In genomic region chr5:147003303-147003702, GRCm38 (mm10) we compare ENCODE assay signal across 29 mouse cellular contexts. TPM values are rescaled to one million over a fixed set of nuclear protein-coding genes. Genes with fewer than 3 reads are reported as not detected.
DNase-seq lines count a peak whose midpoint lies in the region; ATAC-seq and TF ChIP-seq lines count a peak whose summit lies in the region.
"Had no signal": no experiment of that assay in that cellular context is flagged by ENCODE, and none has a peak within 500 bp of the region (broad histone marks: within the 10 kb centered on the region; RNA-seq: fewer than 3 reads in every experiment).

No protein-coding gene starts in this region.

- no peak overlapping the region for H3K9ac ChIP-seq in lung, embryonic 14.5 days
- H3K9ac ChIP-seq: hindbrain, embryonic 14.5 days; limb, embryonic 15.5 days; midbrain, embryonic 12.5 days; neural tube, embryonic 15.5 days; stomach, embryonic 15.5 days had no signal

- ATAC-seq in lung, embryonic 14.5 days (ENCODE audit: insufficient read depth) = no peak
- ATAC-seq: forebrain, embryonic 16.5 days; inflammation-experienced regulatory T-cells, adult 6 months had no signal

- H3K9me3 ChIP-seq in lung, embryonic 14.5 days (ENCODE audit: low read depth, low read length) = no peaks in the 10 kb centered on the region
- H3K9me3 ChIP-seq: limb, embryonic 15.5 days; neural tube, embryonic 15.5 days; stomach, embryonic 15.5 days had no signal

- H3K4me3 ChIP-seq in kidney, adult 2 months (ENCODE audit: insufficient read depth, low read depth, low read length) = no peak overlapping the region
- H3K4me3 ChIP-seq in lung, embryonic 14.5 days (ENCODE audit: low read depth, low read length) = no peak overlapping the region
- H3K4me3 ChIP-seq: forebrain, embryonic 10.5 days; left cerebral cortex, adult 2 months; limb, embryonic 15.5 days; midbrain, embryonic 12.5 days; neural tube, embryonic 15.5 days; stomach, embryonic 15.5 days had no signal

- H3K27me3 ChIP-seq in kidney, adult 2 months (replicated peaks; ENCODE audit: control insufficient read depth, insufficient read depth, low read length) = no peaks in the 10 kb centered on the region
- no peaks in the 10 kb centered on the region for H3K27me3 ChIP-seq in lung, embryonic 14.5 days (ENCODE audit: insufficient read depth, low read length)
- H3K27me3 ChIP-seq: CH12.LX; limb, embryonic 15.5 days; midbrain, embryonic 12.5 days; neural tube, embryonic 15.5 days; stomach, embryonic 15.5 days had no signal

- TF ChIP-seq CTCF in kidney, adult 2 months (conservative IDR thresholded peaks at IDR 0.05; ENCODE audit: insufficient read depth, insufficient read length, low read depth, low read length) = peak; percentile 20; the same call in 1 of the 2 replicates
- 0 out of 2 replicates have a peak, but pooled peaks have one; percentile 12 for TF ChIP-seq CTCF in lung, embryonic 14.5 days (IDR thresholded peaks at IDR 0.05; ENCODE audit: low read depth)

- TF ChIP-seq POLR2A in kidney, adult 2 months (IDR thresholded peaks at IDR 0.05; ENCODE audit: low read depth, low read length) = no peak

- H3K4me1 ChIP-seq in kidney, adult 2 months (ENCODE audit: control insufficient read depth, insufficient read depth, low read length) = no peaks in the 10 kb centered on the region
- H3K4me1 ChIP-seq in lung, embryonic 14.5 days (ENCODE audit: insufficient read depth) = no peaks in the 10 kb centered on the region
- H3K4me1 ChIP-seq: forebrain, embryonic 10.5 days; limb, embryonic 15.5 days; midbrain, embryonic 12.5 days; neural tube, embryonic 15.5 days; stomach, embryonic 15.5 days had no signal

- DNase-seq in kidney, adult 2 months = no peak
- DNase-seq in kidney, postnatal 4 days = no peak
- DNase-seq in lung, embryonic 14.5 days = no peak
- no peak for DNase-seq in lung, adult 18-20 months
- DNase-seq in R1 (ENCODE audit: low read depth, low spot score) = peak; percentile 59
- DNase-seq in left cerebral cortex, adult 9 months (ENCODE audit: low spot score in 2 of 2) = no peak
- no peak for DNase-seq in layer of hippocampus, adult 8-10 months (ENCODE audit: low spot score in 2 of 2)
- DNase-seq: adrenal gland, postnatal 25 days; B cell, adult 2 months; cerebellum, postnatal 10 days; gastrocnemius, postnatal 36 days; heart, postnatal 4 days; kidney, adult 9 months; kidney, postnatal 14 days; layer of hippocampus, adult 9-11 months; left cerebral cortex, postnatal 4 days; lung, postnatal 14 days; right cerebral cortex, adult 18-20 months; right cerebral cortex, postnatal 4 days had no signal

- no peak overlapping the region for H3K4me2 ChIP-seq in lung, embryonic 14.5 days
- H3K4me2 ChIP-seq: hindbrain, embryonic 14.5 days; limb, embryonic 15.5 days; midbrain, embryonic 12.5 days; neural tube, embryonic 15.5 days; stomach, embryonic 15.5 days had no signal

- H3K27ac ChIP-seq in kidney, adult 2 months (ENCODE audit: insufficient read depth, low read depth, low read length) = no peak overlapping the region
- no peak overlapping the region for H3K27ac ChIP-seq in lung, embryonic 14.5 days (ENCODE audit: low read depth)
- H3K27ac ChIP-seq: forebrain, embryonic 10.5 days; hindbrain, embryonic 14.5 days; left cerebral cortex, adult 2 months; limb, embryonic 15.5 days; midbrain, embryonic 12.5 days; neural tube, embryonic 15.5 days; stomach, embryonic 15.5 days had no signal

- H3K36me3 ChIP-seq in kidney, adult 2 months (ENCODE audit: control insufficient read depth, insufficient read depth, low read length) = no peaks in the 10 kb centered on the region
- no peaks in the 10 kb centered on the region for H3K36me3 ChIP-seq in lung, embryonic 14.5 days (ENCODE audit: insufficient read depth)
- H3K36me3 ChIP-seq: forebrain, embryonic 10.5 days; limb, embryonic 15.5 days; midbrain, embryonic 12.5 days; neural tube, embryonic 15.5 days; stomach, embryonic 15.5 days had no signal

- 80% methylated on average over 1 of the region's 1 CpGs for WGBS in kidney, adult 2 months
- WGBS in lung, embryonic 14.5 days = 59% methylated on average over 1 of the region's 1 CpGs

RNA-seq across cellular contexts. Expression of gene Mtif3, which starts 39.7 kb away (rescaled TPM):
- polyA plus RNA-seq in kidney, adult 2 months (2012; rRNA removed) = 23.2 and 27.7 TPM in 2 replicates
- 19.8 and 21.8 TPM in 2 replicates for polyA plus RNA-seq in lung, embryonic 14.5 days (2014; fragmentation: Nextera tagmentation; extraction: Ambion mirVana)
- 10 to 100 TPM; 17.7 to 20.4 (median 20.0) TPM for total RNA-seq in layer of hippocampus, adult 8-10 months (2022)

RNA-seq across cellular contexts. Expression of gene Gtf3a, which starts 54.8 kb away (rescaled TPM):
- polyA plus RNA-seq in kidney, adult 2 months (2012; rRNA removed) = 52.3 and 68.0 TPM in 2 replicates
- polyA plus RNA-seq in lung, embryonic 14.5 days (2014; fragmentation: Nextera tagmentation; extraction: Ambion mirVana) = 124 and 130 TPM in 2 replicates
- 10 to 100 TPM; 20.9 to 24.1 (median 22.4) TPM for total RNA-seq in layer of hippocampus, adult 8-10 months (2022)
